Mouse (Mus musculus): ENCODE results near the gene Pold4. TPM values are rescaled to one million over a fixed set of nuclear protein-coding genes. Genes with fewer than 3 reads are reported as not detected.

Pold4 gene
- total RNA-seq, 2 experiments from 2014 or later = 16.1 to 21.8 TPM

DNA sequence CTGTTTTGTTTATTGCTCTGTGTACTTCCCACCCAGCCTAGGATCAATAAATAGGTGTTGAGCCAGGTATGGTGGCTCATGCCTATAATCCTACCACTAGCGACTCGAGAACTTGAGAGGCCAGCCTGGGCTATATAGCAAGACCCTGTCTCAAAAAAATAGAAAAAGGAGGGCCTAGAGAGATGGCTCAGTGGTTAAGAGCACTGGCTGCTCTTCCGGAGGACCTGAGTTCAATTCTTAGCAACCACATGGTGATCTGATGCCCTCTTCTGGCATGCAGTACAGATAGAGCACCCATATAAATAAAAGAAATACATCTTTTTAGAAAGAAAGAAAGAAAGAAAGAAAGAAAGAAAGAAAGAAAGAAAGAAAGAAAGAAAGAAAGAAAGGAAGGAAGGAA is 28.6 kb upstream of the Pold4 start:
- ATAC-seq (replicated peaks; ENCODE audit: low FRiP score, poor library complexity, severe bottlenecking) = no peak

DNA sequence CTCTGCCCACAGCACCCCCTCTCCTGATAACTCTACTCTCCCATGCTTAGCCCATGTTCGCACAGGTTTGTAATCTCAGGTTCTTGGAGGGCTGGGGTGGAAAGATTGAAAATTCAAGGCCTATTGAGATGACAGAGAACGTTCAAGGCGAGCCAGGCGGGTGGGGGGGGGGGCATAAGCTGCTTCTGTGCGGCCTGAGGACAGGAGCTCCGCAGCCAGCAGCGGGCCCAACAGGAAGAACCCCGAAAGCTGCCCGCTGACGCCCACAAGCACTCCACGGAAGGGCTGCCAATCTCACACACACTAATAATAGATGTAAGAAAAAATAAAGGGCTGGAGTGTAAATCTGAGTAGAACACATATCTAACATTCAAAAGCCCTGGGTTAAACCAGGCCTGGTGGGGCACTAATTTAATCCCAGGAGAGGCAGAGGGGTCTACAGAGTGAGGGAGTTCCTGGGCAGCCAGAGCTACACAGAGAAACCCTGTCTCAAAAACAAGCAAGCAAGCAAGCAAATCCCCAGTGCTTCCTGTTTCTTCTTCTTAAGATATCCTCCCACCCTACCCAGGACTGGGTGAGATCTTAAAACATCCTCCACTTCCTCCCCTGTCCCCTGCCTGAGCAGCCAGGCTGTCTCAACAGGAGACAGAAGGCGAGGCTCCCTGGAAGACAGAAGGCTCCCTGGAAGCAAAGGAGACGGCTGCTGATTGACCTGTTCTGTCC is 27.9 kb upstream of the Pold4 start:
- no peak for ATAC-seq (replicated peaks; ENCODE audit: low FRiP score, poor library complexity, severe bottlenecking)

DNA sequence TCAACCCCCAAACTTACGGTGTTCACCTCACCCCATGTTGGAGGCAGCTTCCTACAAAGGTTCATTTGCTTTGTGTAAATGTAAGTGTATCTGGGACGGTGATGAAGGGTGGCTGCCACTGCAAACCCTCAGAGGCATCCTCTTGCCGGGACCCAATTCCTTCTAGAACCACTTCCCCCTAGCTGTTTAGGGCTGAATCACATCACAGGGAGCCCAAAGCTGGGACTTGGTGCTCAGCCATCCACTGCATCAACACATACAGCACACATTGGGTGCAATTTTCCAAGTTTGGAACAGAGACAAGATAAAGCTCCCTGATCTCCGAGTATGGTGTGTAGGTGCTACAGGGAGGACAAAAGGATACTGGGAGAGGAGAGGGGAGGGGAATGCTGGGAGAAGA is 26.8 kb upstream of the Pold4 start:
- no peak for ATAC-seq (replicated peaks; ENCODE audit: low FRiP score, poor library complexity, severe bottlenecking)

DNA sequence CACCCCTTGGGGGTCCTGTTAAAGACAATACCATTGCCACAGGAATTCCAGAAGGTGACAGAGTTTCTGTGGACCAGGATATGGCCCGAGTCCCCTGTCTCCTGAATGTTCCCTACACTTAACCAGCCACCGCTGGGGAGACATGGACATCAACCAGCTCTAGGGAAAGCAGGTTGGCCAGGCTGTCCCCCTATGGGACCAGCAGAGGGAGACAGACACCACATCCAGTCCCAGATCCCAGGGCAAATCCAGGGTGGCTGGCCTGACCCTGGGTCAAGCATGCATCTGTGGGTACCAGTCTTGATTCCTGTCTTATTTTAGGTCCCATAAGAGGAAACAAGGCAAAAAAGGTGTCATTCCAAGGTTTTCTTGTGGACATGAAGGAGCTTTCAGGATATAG is 24.7 kb upstream of the Pold4 start:
- peak; percentile 74 for ATAC-seq (replicated peaks; ENCODE audit: low FRiP score, poor library complexity, severe bottlenecking)

DNA sequence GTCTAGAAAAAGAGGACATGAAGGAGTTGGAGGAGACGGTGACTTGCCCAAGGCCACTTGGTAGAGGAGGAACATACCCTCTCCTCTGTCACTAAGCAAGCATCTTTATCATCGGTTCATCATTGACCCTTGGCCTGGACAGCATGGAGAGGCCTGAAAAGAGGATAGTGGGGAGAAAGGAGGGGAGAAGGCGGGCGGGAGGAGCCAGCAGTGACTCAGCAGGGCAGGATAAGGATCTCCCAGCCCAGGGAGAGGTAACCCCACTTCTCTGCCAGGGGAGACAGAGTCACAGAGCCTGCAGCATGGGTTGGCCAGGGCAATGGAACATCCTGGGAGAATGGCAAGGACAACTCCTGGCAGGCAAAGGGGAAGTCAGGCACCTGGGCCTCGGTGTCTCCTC is 23.1 kb upstream of the Pold4 start:
- ATAC-seq (replicated peaks; ENCODE audit: low FRiP score, poor library complexity, severe bottlenecking) = no peak

DNA sequence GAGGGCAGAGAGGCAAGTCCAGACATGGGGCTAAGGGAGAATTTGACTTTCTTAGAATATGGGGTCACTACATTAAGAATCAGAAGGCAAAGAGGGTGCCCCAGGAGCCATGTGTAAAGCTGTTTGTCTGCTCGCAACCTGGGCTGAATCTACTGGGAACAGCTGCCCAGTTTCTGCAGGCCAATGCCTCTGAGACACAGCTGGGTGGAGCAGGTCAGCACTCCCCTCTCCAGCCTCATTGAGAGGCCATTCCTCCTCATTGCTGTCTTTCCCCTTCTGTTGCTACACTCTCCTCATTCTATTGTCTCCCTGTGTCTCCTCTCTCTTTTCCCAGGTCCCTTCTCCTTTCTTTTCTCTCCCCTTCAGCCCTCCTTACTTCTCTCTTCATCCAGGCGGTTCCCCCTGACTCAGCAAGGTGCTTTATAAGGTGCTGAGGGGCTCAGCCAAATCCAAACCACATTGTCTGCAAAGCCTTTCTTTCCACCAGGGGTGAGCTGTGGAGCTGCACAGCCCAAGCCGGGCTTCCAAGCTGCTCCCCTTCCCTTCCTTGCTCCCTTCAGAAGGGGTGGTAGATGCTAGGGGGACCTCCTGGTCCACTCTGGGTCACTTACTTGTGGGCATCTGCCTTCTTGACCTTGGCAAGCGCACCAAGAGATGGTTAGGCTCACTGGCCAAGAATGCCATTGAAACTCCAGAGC is 19.7 kb upstream of the Pold4 start:
- no peak for ATAC-seq (replicated peaks; ENCODE audit: low FRiP score, poor library complexity, severe bottlenecking)

DNA sequence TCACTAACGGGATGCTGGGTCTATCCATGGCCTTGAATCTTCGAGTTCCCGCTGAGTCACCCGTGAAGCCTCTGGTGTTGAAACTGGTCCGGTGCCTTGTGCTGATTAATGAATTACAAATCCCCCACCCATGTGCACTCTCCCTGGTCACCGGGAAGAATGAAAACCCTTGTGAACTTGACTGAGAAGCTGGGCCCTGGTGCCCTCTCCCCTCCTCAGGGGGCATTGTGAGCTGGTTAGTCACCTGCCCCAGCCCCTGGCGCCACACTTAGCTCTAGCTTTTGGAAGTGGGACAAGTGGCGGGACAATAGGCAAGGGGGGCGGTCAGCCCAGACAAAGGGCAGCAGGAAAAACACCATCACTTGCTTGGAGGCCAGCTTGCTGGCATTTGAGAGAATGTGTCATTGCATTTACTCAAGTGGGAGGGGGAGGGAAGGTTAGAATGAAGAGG is 18.1 kb upstream of the Pold4 start:
- ATAC-seq (replicated peaks; ENCODE audit: low FRiP score, poor library complexity, severe bottlenecking) = no peak

DNA sequence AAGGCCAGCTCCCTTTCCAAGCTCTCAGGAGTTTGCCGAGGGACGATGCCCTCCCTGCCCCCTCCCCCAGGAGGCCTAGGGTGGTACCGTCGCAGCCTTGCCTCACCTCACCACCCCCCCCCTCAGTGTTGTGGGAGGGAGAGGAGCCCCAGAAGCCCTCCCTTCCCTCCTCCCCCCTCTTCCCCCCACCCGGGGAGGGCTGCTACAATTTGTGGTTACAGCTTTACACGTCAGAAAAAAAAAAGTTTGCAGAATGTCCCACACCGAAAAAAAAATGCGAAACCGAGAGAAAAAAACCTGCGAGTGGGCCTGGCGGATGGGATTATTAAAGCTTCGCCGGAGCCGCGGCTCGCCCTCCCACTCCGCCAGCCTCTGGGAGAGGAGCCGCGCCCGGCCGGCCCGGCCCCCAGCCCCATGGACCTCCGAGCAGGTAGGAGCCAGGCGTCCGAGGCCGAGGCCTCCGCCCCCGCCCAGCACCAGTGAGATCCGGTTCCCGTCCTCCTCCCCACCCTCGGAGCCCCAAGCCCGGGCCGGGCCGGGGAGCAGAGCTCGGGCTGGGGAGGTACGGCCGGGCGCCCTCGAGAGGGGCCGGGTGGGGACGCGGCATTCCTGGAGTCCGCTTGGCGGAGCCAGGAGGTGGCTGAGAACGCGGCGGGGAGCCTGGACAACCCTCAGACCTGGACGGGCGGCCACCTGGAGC is 17.5 kb upstream of the Pold4 start, which contains the start of the genes Clcf1 and AC109138.7:
Clcf1 (plus strand) TSS at position 168 of the 700 bp plus-strand sequence.
AC109138.7 (plus strand) TSS at position 287 of the 700 bp plus-strand sequence.
- ATAC-seq (replicated peaks; ENCODE audit: low FRiP score, poor library complexity, severe bottlenecking) = no peak

DNA sequence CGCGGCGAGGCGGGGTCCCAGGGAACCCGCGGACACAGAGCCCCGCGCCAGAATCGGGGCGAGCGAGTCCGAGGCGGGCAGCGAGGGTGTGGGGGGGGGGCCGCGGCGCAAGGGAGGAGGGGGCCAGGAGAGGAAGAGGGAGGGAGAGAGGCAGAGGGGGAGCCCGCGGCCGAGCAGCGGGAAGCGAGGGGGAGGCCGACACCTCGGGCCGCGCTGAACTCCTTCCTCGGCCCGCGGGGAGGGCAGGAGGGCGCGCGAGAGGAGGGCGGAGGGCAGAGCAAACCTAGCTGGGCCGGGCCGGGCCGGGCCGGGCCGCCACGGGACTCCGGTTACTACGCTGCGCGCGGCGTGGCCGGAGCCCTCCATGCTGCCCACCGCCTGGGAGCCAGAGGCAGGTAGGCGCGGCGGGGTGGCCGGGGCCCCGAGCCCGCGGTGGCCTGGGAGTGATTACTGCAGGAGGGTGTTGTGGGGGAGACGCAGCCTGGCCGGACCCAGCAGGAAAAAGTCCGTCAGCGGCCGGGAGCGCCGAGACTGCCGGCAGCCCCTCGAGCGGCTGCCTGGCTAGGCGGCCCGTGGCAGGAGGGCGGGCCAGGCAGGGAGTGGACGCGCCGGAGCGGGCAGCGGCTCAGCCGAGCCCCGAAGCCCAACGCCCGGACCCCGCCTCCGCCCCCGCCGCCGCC is 16.8 kb upstream of the Pold4 start:
- no peak for ATAC-seq (replicated peaks; ENCODE audit: low FRiP score, poor library complexity, severe bottlenecking)

DNA sequence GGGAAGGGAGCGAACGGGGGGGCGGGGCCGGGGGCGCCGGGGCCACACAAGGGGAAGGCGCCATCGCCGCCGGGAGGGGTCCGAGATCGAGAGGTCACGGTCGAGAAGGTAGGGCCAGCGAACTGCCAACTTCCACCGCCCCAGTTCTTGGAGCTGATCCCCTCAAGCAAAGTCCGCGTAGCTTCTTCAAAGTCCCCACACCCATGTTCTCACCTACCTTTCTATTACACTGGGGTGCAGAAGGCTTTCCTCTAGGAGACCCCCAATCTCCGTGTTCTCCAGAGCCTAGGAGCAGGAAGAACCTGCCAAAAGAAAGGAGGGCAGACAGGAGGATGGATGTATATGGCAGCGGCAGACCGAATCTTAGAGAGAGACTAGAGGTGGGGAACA is 16.3 kb upstream of the Pold4 start:
- no peak for ATAC-seq (replicated peaks; ENCODE audit: low FRiP score, poor library complexity, severe bottlenecking)

DNA sequence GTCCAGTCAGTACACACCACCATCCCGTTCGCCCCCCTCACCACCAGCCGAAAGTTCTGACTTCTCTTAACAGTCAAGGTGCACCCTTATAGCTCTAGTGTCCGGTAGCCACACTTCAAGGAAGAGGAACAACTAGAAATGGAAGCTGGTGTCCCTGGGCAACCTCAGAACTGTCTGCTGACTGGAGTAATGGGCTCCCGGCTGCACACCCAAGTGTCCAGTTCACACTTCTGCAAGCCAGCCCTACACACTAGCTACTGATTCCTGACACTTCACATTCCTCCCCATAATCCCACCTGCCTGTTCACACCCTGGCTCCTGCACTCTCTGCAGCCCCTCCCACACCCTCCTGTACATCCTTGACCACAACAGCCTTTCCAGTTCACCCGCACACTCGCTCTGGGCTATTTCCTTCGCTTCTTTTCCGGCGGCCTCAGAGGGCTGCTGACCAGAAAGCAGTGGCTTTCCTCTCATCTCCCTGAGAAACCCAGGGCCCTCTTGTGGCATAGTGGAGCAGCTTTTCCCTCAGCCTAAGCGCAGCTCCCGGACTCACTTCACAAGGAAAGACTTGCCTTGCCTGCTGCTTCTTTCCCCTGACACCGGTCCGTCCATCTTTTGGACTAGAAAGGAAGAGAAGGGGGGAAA is 15.5 kb upstream of the Pold4 start:
- no peak for ATAC-seq (replicated peaks; ENCODE audit: low FRiP score, poor library complexity, severe bottlenecking)

DNA sequence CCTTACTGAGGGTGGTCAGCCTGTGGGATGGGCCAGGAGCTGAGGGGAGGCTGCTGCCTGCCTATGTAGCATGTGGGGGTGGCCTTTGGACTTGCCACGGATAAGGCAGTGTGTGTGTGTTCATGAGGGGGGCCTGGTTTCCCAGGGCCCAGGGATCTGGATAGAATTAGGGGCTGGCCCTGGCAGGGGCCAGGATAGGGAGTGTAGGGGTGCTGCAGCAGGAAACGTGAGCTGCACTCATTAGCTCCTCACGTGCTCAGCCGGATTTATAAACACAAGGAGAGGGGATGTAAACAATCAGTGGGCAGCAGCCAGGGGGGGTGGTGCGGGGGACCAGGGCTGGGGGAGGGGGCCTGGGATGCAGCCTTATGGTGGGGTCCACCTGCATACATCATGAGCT is 14.6 kb upstream of the Pold4 start:
- no peak for ATAC-seq (replicated peaks; ENCODE audit: low FRiP score, poor library complexity, severe bottlenecking)

DNA sequence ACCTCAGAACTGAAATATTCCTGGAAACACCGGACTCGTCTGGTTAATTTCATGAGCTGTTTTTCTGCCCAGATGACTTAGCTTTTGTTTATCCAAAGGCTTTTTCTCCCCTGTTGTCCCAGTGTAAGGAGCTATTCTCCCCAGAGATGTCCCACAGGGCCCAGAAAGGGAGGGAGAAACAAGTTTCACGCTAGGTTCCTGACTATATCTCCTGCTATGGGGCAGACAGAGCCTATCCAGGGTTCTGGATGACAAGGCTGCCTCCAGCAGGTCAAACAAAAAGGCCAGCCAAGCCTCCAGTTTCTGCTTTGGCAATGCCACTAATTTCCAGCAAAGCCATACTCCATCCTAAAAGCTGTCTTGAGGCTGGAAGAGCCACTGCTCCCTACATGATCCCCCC is 13.8 kb upstream of the Pold4 start:
- no peak for ATAC-seq (replicated peaks; ENCODE audit: low FRiP score, poor library complexity, severe bottlenecking)

DNA sequence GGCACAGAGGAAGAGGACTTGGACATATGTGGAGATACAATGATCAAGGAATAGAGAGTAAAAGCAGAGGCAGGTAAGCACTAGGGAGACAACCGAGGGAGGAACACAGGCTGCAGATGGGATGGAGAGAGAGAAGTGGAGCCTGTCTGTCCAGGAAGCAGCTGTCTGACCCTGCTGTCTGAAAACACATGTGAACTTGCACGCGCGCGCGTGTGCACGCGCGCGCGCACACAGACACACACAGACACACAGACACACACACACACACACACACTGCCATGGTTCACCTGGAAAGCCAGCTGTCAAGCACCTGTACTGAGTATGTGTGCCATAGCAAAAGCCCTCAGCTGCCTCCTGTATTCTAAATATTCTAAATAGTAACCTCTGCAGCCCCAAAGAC is 13.4 kb upstream of the Pold4 start:
- no peak for ATAC-seq (replicated peaks; ENCODE audit: low FRiP score, poor library complexity, severe bottlenecking)

DNA sequence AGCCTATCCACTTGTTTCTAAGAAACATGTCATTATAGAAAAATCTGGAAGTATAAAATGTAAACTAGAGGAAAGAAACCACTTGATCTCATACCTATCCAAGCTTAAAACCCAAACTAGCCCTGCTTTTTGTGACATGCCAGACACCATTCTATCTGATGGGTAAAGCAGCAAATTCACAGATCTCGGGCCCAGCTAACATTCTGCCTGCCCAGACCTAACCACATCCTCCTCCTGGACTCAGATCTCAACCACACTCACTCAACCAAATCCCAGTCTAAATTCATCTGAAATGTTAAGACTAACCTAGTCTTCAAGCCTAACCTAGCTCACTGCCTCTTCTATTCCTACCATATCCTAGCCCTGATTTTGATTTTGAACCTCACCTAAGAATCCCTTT is 12.9 kb upstream of the Pold4 start:
- ATAC-seq (replicated peaks; ENCODE audit: low FRiP score, poor library complexity, severe bottlenecking) = no peak

DNA sequence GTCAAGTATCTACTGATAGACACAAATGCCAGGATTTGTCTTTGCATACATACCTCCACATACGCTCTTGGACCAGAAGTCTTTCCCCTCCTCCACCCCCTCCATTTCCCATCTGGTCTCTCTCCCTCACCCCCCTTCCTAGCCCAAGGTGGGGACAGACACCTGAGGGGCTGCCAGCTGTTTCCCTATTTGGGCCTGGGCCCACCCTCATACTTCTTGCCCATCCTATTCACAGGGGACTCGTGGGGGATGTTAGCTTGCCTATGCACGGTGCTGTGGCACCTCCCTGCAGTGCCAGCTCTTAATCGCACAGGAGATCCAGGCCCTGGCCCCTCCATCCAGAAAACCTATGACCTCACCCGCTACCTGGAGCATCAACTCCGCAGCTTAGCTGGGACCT is 11.8 kb upstream of the Pold4 start:
- ATAC-seq (replicated peaks; ENCODE audit: low FRiP score, poor library complexity, severe bottlenecking) = no peak

DNA sequence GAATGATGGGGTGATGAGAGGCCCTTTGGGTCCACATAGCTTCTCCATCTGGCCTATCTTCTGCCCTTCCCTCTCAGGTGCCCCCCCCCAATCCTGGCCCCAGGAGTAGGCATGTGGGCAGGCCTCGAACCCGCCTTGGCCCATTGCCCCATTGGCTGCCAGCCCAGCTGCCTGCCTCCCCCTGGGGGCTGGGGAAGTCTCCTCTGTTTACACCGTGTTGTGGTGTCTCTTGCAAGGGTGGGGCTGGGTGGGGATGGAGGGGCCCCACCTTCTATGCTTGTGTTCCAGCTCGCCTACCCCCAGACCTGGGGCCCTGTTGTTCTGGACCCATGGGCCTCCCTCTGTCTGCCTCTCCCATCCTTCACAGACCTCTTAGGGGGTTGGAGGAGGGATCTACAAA is 11.3 kb upstream of the Pold4 start:
- no peak for ATAC-seq (replicated peaks; ENCODE audit: low FRiP score, poor library complexity, severe bottlenecking)

DNA sequence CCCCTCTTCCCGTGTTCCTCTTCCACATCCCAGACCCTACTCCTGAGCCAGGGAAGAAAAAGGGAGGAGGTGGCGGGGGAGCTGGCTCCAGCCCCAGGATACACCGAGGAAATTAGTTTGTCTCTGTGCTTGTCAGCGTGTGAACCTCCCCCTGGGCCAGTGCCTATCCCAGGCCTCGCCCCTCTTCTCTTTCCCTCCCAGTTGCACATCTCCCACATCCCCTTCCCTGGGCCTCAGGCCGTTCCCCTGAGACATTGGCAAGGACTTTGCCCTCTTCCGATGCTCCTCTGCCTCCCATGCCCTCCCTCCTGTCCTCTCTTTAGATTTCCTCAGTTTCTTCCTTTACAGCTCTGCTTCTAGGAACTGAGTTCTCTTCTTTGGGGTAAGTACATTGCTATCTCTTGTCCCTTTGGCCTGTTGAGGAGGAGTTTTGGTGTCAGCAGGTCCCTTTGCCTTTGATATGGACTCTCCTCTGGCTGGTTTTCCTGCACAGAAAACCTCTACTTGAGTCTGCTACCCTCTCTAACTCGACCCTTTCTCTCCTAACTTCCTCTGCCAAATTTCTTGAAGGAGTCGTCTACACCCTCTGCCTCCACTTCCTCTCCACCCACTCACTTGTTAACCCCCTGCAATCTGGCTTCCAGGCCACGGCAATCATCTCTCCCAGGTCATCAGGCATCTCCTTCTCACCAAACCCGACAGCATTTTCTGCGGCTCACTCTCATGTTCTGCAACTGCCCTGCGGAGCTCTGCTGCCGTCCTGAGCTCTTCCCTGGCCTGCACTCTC is 10.5 kb upstream of the Pold4 start:
- no peak for ATAC-seq (replicated peaks; ENCODE audit: low FRiP score, poor library complexity, severe bottlenecking)

DNA sequence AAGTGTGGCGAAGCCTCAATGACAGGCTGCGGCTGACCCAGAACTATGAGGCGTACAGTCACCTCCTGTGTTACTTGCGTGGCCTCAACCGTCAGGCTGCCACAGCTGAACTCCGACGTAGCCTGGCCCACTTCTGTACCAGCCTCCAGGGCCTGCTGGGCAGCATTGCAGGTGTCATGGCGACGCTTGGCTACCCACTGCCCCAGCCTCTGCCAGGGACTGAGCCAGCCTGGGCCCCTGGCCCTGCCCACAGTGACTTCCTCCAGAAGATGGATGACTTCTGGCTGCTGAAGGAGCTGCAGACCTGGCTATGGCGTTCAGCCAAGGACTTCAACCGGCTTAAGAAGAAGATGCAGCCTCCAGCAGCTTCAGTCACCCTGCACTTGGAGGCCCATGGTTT is 9.5 kb upstream of the Pold4 start:
- ATAC-seq (replicated peaks; ENCODE audit: low FRiP score, poor library complexity, severe bottlenecking) = no peak
